Mouse (Mus musculus): Measurements from ENCODE around the gene Apoh. TPM values are rescaled to one million over a fixed set of nuclear protein-coding genes. Genes with fewer than 3 reads are reported as not detected.

The Apoh gene
- polyA plus RNA-seq, 1 experiment, result 0.19 TPM

DNA sequence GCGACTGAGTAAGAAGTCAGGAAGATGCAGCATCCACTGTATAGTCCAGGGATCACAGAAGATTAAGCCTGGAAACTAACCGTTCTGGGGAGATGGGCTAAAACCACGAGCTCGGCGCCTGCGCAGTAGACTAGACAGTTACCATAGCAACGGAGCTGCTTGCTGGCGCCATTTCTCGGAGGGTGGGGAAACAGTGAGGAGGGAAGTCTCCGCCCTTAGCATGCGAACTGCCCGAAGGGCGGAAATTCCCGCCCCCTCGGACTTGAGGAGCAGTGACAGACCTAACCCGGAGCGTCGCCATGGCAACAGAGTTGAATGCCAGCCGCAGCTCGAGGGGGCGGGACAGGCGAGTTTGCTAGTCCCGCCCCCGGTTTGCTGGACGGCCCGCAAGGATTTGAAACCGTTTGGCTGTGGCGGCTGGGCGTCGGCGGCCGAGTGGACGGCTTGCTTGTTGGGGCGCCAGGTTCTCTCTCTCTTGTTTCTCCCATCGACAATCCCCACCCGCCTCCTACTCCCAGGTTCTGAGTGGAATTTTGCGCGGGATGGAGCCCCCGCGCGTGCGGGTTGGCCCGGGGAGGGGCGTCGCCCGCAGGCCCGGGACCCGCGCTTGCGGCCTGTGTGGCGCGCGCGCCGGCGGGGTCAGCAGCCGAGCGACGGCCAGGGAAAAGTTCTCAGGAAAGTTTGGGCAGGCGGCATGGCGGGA lies 81.9 kb downstream of the Apoh start, which contains the start of gene Cep112:
Gene Cep112 (plus strand): TSS at position 304 of the 703 bp plus-strand sequence.
- DNase-seq (ENCODE audit: low read depth), result peak; percentile 100
- TF ChIP-seq CTCF (IDR thresholded peaks at IDR 0.05; ENCODE audit: borderline replicate concordance, extremely low read depth, insufficient read depth, insufficient read length) (no peak), POLR2A (IDR thresholded peaks at IDR 0.05; ENCODE audit: borderline replicate concordance, extremely low read depth, insufficient read depth, insufficient read length, poor library complexity, severe bottlenecking) (peak; percentile 30; the same call in 1 of the 2 replicates)

DNA sequence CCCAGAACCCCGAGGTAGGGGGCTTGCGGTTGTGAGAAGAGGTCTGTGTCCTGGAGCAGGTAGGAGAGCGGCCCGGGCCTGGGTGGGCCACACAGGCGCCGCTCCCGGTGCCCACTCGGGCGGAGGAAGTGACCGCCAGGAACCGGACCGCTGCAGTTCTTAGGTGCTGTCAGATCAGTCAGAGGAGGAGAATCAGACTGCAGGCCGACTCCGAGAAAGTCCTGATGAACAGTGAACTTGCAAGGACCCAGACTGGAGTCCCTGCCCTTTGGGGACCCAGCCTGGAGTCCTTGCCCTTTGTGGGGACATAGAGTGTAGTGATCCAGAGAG lies 82.4 kb downstream of the Apoh start:
- peak; percentile 36 for DNase-seq (ENCODE audit: low read depth)
- TF ChIP-seq POLR2A (IDR thresholded peaks at IDR 0.05; ENCODE audit: borderline replicate concordance, extremely low read depth, insufficient read depth, insufficient read length, poor library complexity, severe bottlenecking) (no peak), CTCF (IDR thresholded peaks at IDR 0.05; ENCODE audit: borderline replicate concordance, extremely low read depth, insufficient read depth, insufficient read length) (no peak)

DNA sequence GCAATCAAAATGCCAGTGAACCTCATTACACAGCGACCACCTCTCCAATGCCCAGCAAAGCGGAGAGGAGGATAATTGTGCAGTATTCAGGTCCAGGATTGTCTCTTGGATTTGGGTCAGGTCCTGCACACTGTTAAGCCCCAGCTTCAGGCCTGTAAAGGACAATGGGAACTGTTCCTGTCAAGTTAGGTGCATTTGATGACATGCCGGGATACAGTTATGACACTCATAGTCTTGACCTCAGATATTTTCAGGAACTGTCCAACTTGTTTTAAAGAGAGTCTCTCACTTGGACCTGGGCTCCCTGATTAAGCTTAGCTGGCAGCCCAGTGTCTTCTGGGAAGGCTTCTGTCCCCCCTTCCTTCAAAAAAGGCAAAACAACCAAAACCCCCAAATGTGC lies 82.9 kb downstream of the Apoh start:
- no peak for TF ChIP-seq POLR2A (IDR thresholded peaks at IDR 0.05; ENCODE audit: borderline replicate concordance, extremely low read depth, insufficient read depth, insufficient read length, poor library complexity, severe bottlenecking)
- no peak for TF ChIP-seq CTCF (IDR thresholded peaks at IDR 0.05; ENCODE audit: borderline replicate concordance, extremely low read depth, insufficient read depth, insufficient read length)
- no peak for DNase-seq (ENCODE audit: low read depth)

GRCm38 (mm10) chr11:108427191-108427590 lies 84.0 kb downstream of the Apoh start:
- DNase-seq (ENCODE audit: low read depth), result no peak
- TF ChIP-seq CTCF (IDR thresholded peaks at IDR 0.05; ENCODE audit: borderline replicate concordance, extremely low read depth, insufficient read depth, insufficient read length) (no peak), POLR2A (IDR thresholded peaks at IDR 0.05; ENCODE audit: borderline replicate concordance, extremely low read depth, insufficient read depth, insufficient read length, poor library complexity, severe bottlenecking) (no peak)

DNA sequence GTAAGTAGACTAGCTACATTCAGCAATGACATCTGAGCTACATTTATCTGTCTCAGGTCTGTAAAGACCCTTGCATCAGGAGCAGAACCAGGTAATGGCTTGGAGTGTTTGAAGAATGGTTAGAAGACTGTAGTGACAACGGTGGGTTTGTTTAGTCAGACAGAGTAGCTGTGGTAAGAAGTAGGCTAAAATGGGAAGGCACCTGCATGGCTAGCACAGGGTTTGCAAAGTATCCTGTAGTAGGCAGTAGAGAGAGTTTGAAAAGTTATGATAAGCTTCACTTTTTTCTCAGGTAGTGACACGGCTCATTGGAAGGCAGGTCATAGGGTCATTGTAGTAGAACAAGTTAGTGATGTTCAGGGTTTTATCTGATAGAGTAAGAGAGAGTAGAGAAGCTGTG lies 85.9 kb downstream of the Apoh start:
- TF ChIP-seq POLR2A (IDR thresholded peaks at IDR 0.05; ENCODE audit: borderline replicate concordance, extremely low read depth, insufficient read depth, insufficient read length, poor library complexity, severe bottlenecking) (no peak), CTCF (IDR thresholded peaks at IDR 0.05; ENCODE audit: borderline replicate concordance, extremely low read depth, insufficient read depth, insufficient read length) (no peak)
- DNase-seq (ENCODE audit: low read depth), result no peak

GRCm38 (mm10) chr11:108443893-108444563 lies 100.9 kb downstream of the Apoh start:
- no peak for DNase-seq (ENCODE audit: low read depth)
- TF ChIP-seq POLR2A (IDR thresholded peaks at IDR 0.05; ENCODE audit: borderline replicate concordance, extremely low read depth, insufficient read depth, insufficient read length, poor library complexity, severe bottlenecking) (no peak), CTCF (IDR thresholded peaks at IDR 0.05; ENCODE audit: borderline replicate concordance, extremely low read depth, insufficient read depth, insufficient read length) (no peak)

GRCm38 (mm10) chr11:108447148-108447547 lies 104.0 kb downstream of the Apoh start:
- DNase-seq (ENCODE audit: low read depth), result peak; percentile 18
- TF ChIP-seq CTCF (IDR thresholded peaks at IDR 0.05; ENCODE audit: borderline replicate concordance, extremely low read depth, insufficient read depth, insufficient read length) (peak; percentile 49; the same call in 1 of the 2 replicates), POLR2A (IDR thresholded peaks at IDR 0.05; ENCODE audit: borderline replicate concordance, extremely low read depth, insufficient read depth, insufficient read length, poor library complexity, severe bottlenecking) (no peak)

- TF ChIP-seq CTCF (IDR thresholded peaks at IDR 0.05; ENCODE audit: borderline replicate concordance, extremely low read depth, insufficient read depth, insufficient read length) (peak; percentile 83; the same call in 1 of the 2 replicates), POLR2A (IDR thresholded peaks at IDR 0.05; ENCODE audit: borderline replicate concordance, extremely low read depth, insufficient read depth, insufficient read length, poor library complexity, severe bottlenecking) (no peak)
- DNase-seq (ENCODE audit: low read depth), result peak; percentile 83
These were observed 106.7 kb downstream of the Apoh start for GRCm38 (mm10) chr11:108449811-108450210.

GRCm38 (mm10) chr11:108459599-108459998 lies 116.4 kb downstream of the Apoh start:
- TF ChIP-seq CTCF (IDR thresholded peaks at IDR 0.05; ENCODE audit: borderline replicate concordance, extremely low read depth, insufficient read depth, insufficient read length), result no peak
- no peak for TF ChIP-seq POLR2A (IDR thresholded peaks at IDR 0.05; ENCODE audit: borderline replicate concordance, extremely low read depth, insufficient read depth, insufficient read length, poor library complexity, severe bottlenecking)
- no peak for DNase-seq (ENCODE audit: low read depth)

Other genes with a start within 250 kb of the Apoh start
- gene Prkca, start 574 bp downstream of the Apoh start, polyA plus RNA-seq (2012; rRNA removed), result 9.2 and 13.1 TPM in 2 replicates
- gene Cep112, start 81.8 kb downstream of the Apoh start, polyA plus RNA-seq (2012; rRNA removed), result 10.7 and 13.3 TPM in 2 replicates